Comparison of ENCODE assay signal across 9 mouse cellular contexts in genomic region chr2:35558826-35559550, GRCm38 (mm10). TPM values are rescaled to one million over a fixed set of nuclear protein-coding genes. Genes with fewer than 3 reads are reported as not detected.
A peak's percentile ranks its signal among the peaks of the same experiment; 100 is the strongest.
DNase-seq lines count a peak whose midpoint lies in the region; ATAC-seq and TF ChIP-seq lines count a peak whose summit lies in the region.
"Had no signal": no experiment of that assay in that cellular context is flagged by ENCODE, and none has a peak within 500 bp of the region (broad histone marks: within the 10 kb centered on the region; RNA-seq: fewer than 3 reads in every experiment).

No protein-coding gene starts in this region.

- peak overlapping the region; percentile 43 for H3K4me2 ChIP-seq in kidney, embryonic 14.5 days (replicated peaks; ENCODE audit: low read depth, low read length)
- H3K4me2 ChIP-seq in midbrain, postnatal 0 days (ENCODE audit: low read depth, low read length, poor library complexity, severe bottlenecking) = no peak overlapping the region
- H3K4me2 ChIP-seq in forebrain, embryonic 13.5 days = no peak overlapping the region
- H3K4me2 ChIP-seq: forebrain, embryonic 15.5 days; liver, embryonic 13.5 days had no signal

- no peaks in the 10 kb centered on the region for H3K27me3 ChIP-seq in kidney, embryonic 14.5 days (ENCODE audit: control insufficient read depth, insufficient read depth, low read length)
- H3K27me3 ChIP-seq in embryonic facial prominence, embryonic 10.5 days (replicated peaks; ENCODE audit: low read depth, poor library complexity, severe bottlenecking) = peaks cover 11% of the 10 kb centered on the region
- no peaks in the 10 kb centered on the region for H3K27me3 ChIP-seq in midbrain, postnatal 0 days (ENCODE audit: insufficient read depth, low read length)
- H3K27me3 ChIP-seq in forebrain, embryonic 13.5 days = no peaks in the 10 kb centered on the region
- H3K27me3 ChIP-seq: forebrain, embryonic 15.5 days had no signal

- no peaks in the 10 kb centered on the region for H3K36me3 ChIP-seq in kidney, embryonic 14.5 days (ENCODE audit: control insufficient read depth, insufficient read depth, low read length)
- no peaks in the 10 kb centered on the region for H3K36me3 ChIP-seq in embryonic facial prominence, embryonic 10.5 days (replicated peaks)
- H3K36me3 ChIP-seq in midbrain, postnatal 0 days (ENCODE audit: insufficient read depth, low read length) = no peaks in the 10 kb centered on the region
- no peaks in the 10 kb centered on the region for H3K36me3 ChIP-seq in forebrain, embryonic 13.5 days (ENCODE audit: poor library complexity, severe bottlenecking)
- H3K36me3 ChIP-seq: forebrain, embryonic 15.5 days; liver, embryonic 13.5 days had no signal

- 25% methylated on average over 4 of the region's 4 CpGs for WGBS in kidney, embryonic 14.5 days
- 57% methylated on average over 4 of the region's 4 CpGs for WGBS in embryonic facial prominence, embryonic 10.5 days
- 62% methylated on average over 4 of the region's 4 CpGs for WGBS in midbrain, postnatal 0 days
- WGBS in forebrain, embryonic 13.5 days = 72% methylated on average over 4 of the region's 4 CpGs

- peak overlapping the region; percentile 71 for H3K27ac ChIP-seq in kidney, embryonic 14.5 days (ENCODE audit: low read depth, low read length)
- H3K27ac ChIP-seq in embryonic facial prominence, embryonic 10.5 days (replicated peaks) = peak overlapping the region; percentile 77
- no peak overlapping the region for H3K27ac ChIP-seq in midbrain, postnatal 0 days (ENCODE audit: low read depth, low read length)
- no peak overlapping the region for H3K27ac ChIP-seq in forebrain, embryonic 13.5 days
- H3K27ac ChIP-seq: forebrain, embryonic 15.5 days; liver, embryonic 13.5 days had no signal

- no peak for DNase-seq in kidney, adult 11 months
- peak; percentile 56 for DNase-seq in cerebellum, adult 11 months
- peak; percentile 27 for DNase-seq in embryonic facial prominence, embryonic 10.5 days (ENCODE audit: low spot score)
- peak; percentile 46 for DNase-seq in midbrain, postnatal 0 days (ENCODE audit: low spot score)
- no peak for DNase-seq in frontal cortex, postnatal 36 days (ENCODE audit: low spot score in 2 of 2)
- DNase-seq: liver, embryonic 13.5 days had no signal

- no peaks in the 10 kb centered on the region for H3K9me3 ChIP-seq in kidney, embryonic 14.5 days (ENCODE audit: control insufficient read depth, low read length)
- H3K9me3 ChIP-seq in embryonic facial prominence, embryonic 10.5 days = no peaks in the 10 kb centered on the region
- no peaks in the 10 kb centered on the region for H3K9me3 ChIP-seq in midbrain, postnatal 0 days (ENCODE audit: low read length)
- H3K9me3 ChIP-seq in forebrain, embryonic 13.5 days (replicated peaks) = no peaks in the 10 kb centered on the region
- H3K9me3 ChIP-seq: forebrain, embryonic 15.5 days; liver, embryonic 13.5 days had no signal

- peak overlapping the region; percentile 38; the same call in 1 of the 2 replicates for H3K9ac ChIP-seq in kidney, embryonic 14.5 days (ENCODE audit: low read depth, low read length)
- H3K9ac ChIP-seq in midbrain, postnatal 0 days (replicated peaks; ENCODE audit: low read length, poor library complexity, severe bottlenecking) = no peak overlapping the region
- no peak overlapping the region for H3K9ac ChIP-seq in forebrain, embryonic 13.5 days
- H3K9ac ChIP-seq: forebrain, embryonic 15.5 days; liver, embryonic 13.5 days had no signal

- H3K4me3 ChIP-seq in kidney, embryonic 14.5 days (ENCODE audit: low read length) = peak overlapping the region; percentile 22; the same call in 1 of the 2 replicates
- peak overlapping the region; percentile 36; the same call in 1 of the 2 replicates for H3K4me3 ChIP-seq in embryonic facial prominence, embryonic 10.5 days
- no peak overlapping the region for H3K4me3 ChIP-seq in midbrain, postnatal 0 days (ENCODE audit: low read depth, low read length)
- H3K4me3 ChIP-seq in forebrain, embryonic 13.5 days = no peak overlapping the region
- H3K4me3 ChIP-seq: forebrain, embryonic 15.5 days; liver, embryonic 13.5 days had no signal

- peaks cover 22% of the 10 kb centered on the region for H3K4me1 ChIP-seq in kidney, embryonic 14.5 days (ENCODE audit: control insufficient read depth, insufficient read depth, low read length)
- H3K4me1 ChIP-seq in embryonic facial prominence, embryonic 10.5 days = peaks cover 43% of the 10 kb centered on the region
- H3K4me1 ChIP-seq in midbrain, postnatal 0 days (ENCODE audit: insufficient read depth, low read length) = no peaks in the 10 kb centered on the region
- peaks cover 11% of the 10 kb centered on the region for H3K4me1 ChIP-seq in forebrain, embryonic 13.5 days
- H3K4me1 ChIP-seq: liver, embryonic 13.5 days had no signal

- TF ChIP-seq CTCF in midbrain, postnatal 0 days (IDR thresholded peaks at IDR 0.05) = no peak

- no peak; the same call in 1 of the 2 replicates for ATAC-seq in kidney, embryonic 14.5 days (ENCODE audit: low FRiP score, low TSS enrichment)
- ATAC-seq in midbrain, postnatal 0 days (ENCODE audit: low FRiP score) = no peak
- no peak for ATAC-seq in forebrain, embryonic 13.5 days
- ATAC-seq: forebrain, embryonic 15.5 days had no signal

RNA-seq across cellular contexts. Expression of gene Dab2ip, which starts 0.9 kb away (rescaled TPM):
- 36.0 and 42.4 TPM in 2 replicates for polyA plus RNA-seq in kidney, embryonic 14.5 days (2014; fragmentation: Nextera tagmentation; extraction: Ambion mirVana)
- 34.7 and 35.4 TPM in 2 replicates for polyA plus RNA-seq in embryonic facial prominence, embryonic 10.5 days (2016; fragmentation: Nextera tagmentation; extraction: Ambion mirVana)
- total RNA-seq in midbrain, postnatal 0 days (2014; rRNA removed) = 161 and 175 TPM in 2 replicates
- polyA plus RNA-seq in midbrain, postnatal 0 days (2015; fragmentation: Nextera tagmentation; extraction: Ambion mirVana) = 71.5 and 73.3 TPM in 2 replicates
- polyA plus RNA-seq in forebrain, embryonic 13.5 days (2015; fragmentation: Nextera tagmentation; extraction: Ambion mirVana) = 27.4 and 27.6 TPM in 2 replicates

Comparison
In these comparisons a context has a peak if more than half of its experiments do, and no peak if none do; other contexts are left out.
1. H3K27ac ChIP-seq: peak in kidney, embryonic 14.5 days (single experiment) and embryonic facial prominence, embryonic 10.5 days (single experiment); none in midbrain, postnatal 0 days (single experiment) and forebrain, embryonic 13.5 days (single experiment).
2. H3K4me3 ChIP-seq: peak in kidney, embryonic 14.5 days (single experiment) and embryonic facial prominence, embryonic 10.5 days (single experiment); none in midbrain, postnatal 0 days (single experiment) and forebrain, embryonic 13.5 days (single experiment).
3. DNase-seq: peak in cerebellum, adult 11 months (single experiment), embryonic facial prominence, embryonic 10.5 days (single experiment) and midbrain, postnatal 0 days (single experiment); none in kidney, adult 11 months (single experiment) and frontal cortex, postnatal 36 days (0 of 2).